Mouse (Mus musculus): ENCODE results near the gene Cdkl2. TPM values are rescaled to one million over a fixed set of nuclear protein-coding genes. Genes with fewer than 3 reads are reported as not detected.

The Cdkl2 gene
- total RNA-seq (2015) (0.84 TPM in 1 of 2 replicates, not detected in the other), total RNA-seq (2017) (0.20 and 0.95 TPM in 2 replicates)

GRCm38 (mm10) chr5:92043783-92044182 is at the start of gene Cdkl2:
Cdkl2 (minus strand) TSS chr5:92043883.
- ATAC-seq (ENCODE audit: poor library complexity, severe bottlenecking) = no peak

GRCm38 (mm10) chr5:92087469-92087868 is 43.8 kb upstream of the Cdkl2 start:
- no peak for ATAC-seq (ENCODE audit: poor library complexity, severe bottlenecking)

GRCm38 (mm10) chr5:92085821-92086550 is 42.3 kb upstream of the Cdkl2 start:
- no peak for ATAC-seq (ENCODE audit: poor library complexity, severe bottlenecking)

- ATAC-seq (ENCODE audit: poor library complexity, severe bottlenecking) = no peak
These were observed 41.6 kb upstream of the Cdkl2 start for GRCm38 (mm10) chr5:92085246-92085645.

GRCm38 (mm10) chr5:92083417-92084038 is 39.8 kb upstream of the Cdkl2 start, which contains the start of gene G3bp2:
G3bp2 (minus strand) TSS chr5:92083719.
- peak; percentile 90 for ATAC-seq (ENCODE audit: poor library complexity, severe bottlenecking)

- ATAC-seq (ENCODE audit: poor library complexity, severe bottlenecking) = peak; percentile 38
These were observed 39.2 kb upstream of the Cdkl2 start for GRCm38 (mm10) chr5:92082821-92083401.

GRCm38 (mm10) chr5:92081326-92081725 is 37.6 kb upstream of the Cdkl2 start:
- ATAC-seq (ENCODE audit: poor library complexity, severe bottlenecking) = no peak

- ATAC-seq (ENCODE audit: poor library complexity, severe bottlenecking) = no peak
These were observed 36.7 kb upstream of the Cdkl2 start for GRCm38 (mm10) chr5:92080400-92080799.

GRCm38 (mm10) chr5:92079304-92079703 is 35.6 kb upstream of the Cdkl2 start:
- ATAC-seq (ENCODE audit: poor library complexity, severe bottlenecking) = no peak

- ATAC-seq (ENCODE audit: poor library complexity, severe bottlenecking) = no peak
These were observed 35.1 kb upstream of the Cdkl2 start for GRCm38 (mm10) chr5:92078751-92079150.

GRCm38 (mm10) chr5:92076273-92076672 is 32.6 kb upstream of the Cdkl2 start:
- no peak for ATAC-seq (ENCODE audit: poor library complexity, severe bottlenecking)

GRCm38 (mm10) chr5:92074061-92074460 is 30.4 kb upstream of the Cdkl2 start:
- no peak for ATAC-seq (ENCODE audit: poor library complexity, severe bottlenecking)

GRCm38 (mm10) chr5:92063192-92063591 is 19.5 kb upstream of the Cdkl2 start:
- no peak for ATAC-seq (ENCODE audit: poor library complexity, severe bottlenecking)

GRCm38 (mm10) chr5:92052866-92053265 is 9.2 kb upstream of the Cdkl2 start:
- no peak for ATAC-seq (ENCODE audit: poor library complexity, severe bottlenecking)

GRCm38 (mm10) chr5:92050419-92050818 is 6.7 kb upstream of the Cdkl2 start:
- no peak for ATAC-seq (ENCODE audit: poor library complexity, severe bottlenecking)

GRCm38 (mm10) chr5:92042377-92043348 is 1.0 kb downstream of the Cdkl2 start:
- peak; percentile 99 for ATAC-seq (ENCODE audit: poor library complexity, severe bottlenecking)

GRCm38 (mm10) chr5:92019960-92020359 is 23.7 kb downstream of the Cdkl2 start:
- ATAC-seq (ENCODE audit: poor library complexity, severe bottlenecking) = peak; percentile 73

GRCm38 (mm10) chr5:92011756-92012155 is 31.9 kb downstream of the Cdkl2 start:
- ATAC-seq (ENCODE audit: poor library complexity, severe bottlenecking) = no peak

GRCm38 (mm10) chr5:92009827-92010226 is 33.9 kb downstream of the Cdkl2 start:
- no peak for ATAC-seq (ENCODE audit: poor library complexity, severe bottlenecking)

GRCm38 (mm10) chr5:92003011-92003410 is 40.7 kb downstream of the Cdkl2 start:
- peak; percentile 67 for ATAC-seq (ENCODE audit: poor library complexity, severe bottlenecking)

- peak; percentile 97 for ATAC-seq (ENCODE audit: poor library complexity, severe bottlenecking)
These were observed 42.9 kb downstream of the Cdkl2 start for GRCm38 (mm10) chr5:92000770-92001169.
